Mouse (Mus musculus) ES-E14 (cell line): ENCODE results near the gene Nradd.

ENCODE experiments used
- CHD2 ChIP-seq: IDR thresholded peaks from 2 replicates; pipeline ENCODE4 v1.6.1; 2014; ENCODE audit warnings: mild to moderate bottlenecking, low read depth, low read length, inconsistent platforms
- HCFC1 ChIP-seq: IDR thresholded peaks from 2 replicates; pipeline ENCODE4 v1.6.1; 2012; ENCODE audit warnings: low read length, inconsistent platforms, borderline replicate concordance; ENCODE audit not compliant: insufficient read depth
- MAFK ChIP-seq: IDR thresholded peaks from 2 replicates; pipeline ENCODE4 v1.6.1; 2014; ENCODE audit warnings: mild to moderate bottlenecking, low read depth, low read length, inconsistent platforms; ENCODE audit not compliant: insufficient read depth
- ZC3H11A ChIP-seq: IDR thresholded peaks from 2 replicates; pipeline ENCODE4 v1.6.1; 2012; ENCODE audit warnings: low read depth, mild to moderate bottlenecking, inconsistent platforms, low read length, borderline replicate concordance
- ZNF384 ChIP-seq: IDR thresholded peaks from 2 replicates; pipeline ENCODE4 v1.6.1; 2012; ENCODE audit warnings: low read depth, low read length, inconsistent platforms

DNA sequence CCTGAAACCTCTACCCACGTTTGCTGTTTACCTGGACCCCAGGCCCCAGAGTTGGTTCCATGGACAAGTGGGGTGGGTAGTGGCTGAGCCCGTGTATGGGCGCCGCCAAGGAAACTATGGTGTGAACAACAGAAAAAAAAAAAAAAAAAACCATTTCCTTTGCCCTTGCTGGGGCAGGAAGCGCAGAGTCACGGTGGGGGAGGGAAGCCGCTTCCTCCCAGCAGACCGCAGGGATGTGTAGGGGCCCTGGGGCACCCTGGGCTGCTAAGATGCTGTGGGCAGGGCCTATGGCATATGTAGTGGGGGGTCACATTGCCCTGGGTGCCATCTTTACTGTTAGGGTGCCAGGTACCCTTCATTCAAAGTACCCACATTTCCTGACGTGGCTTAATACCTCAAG is 21.0 kb upstream of the Nradd start:
- TF ChIP-seq HCFC1 = no peak
- no peak for TF ChIP-seq ZC3H11A
- TF ChIP-seq MAFK = no peak
- no peak for TF ChIP-seq ZNF384
- no peak for TF ChIP-seq CHD2
